Mouse (Mus musculus) lung, postnatal 14 days (tissue): Measurements from ENCODE around the gene Eef1g.
A peak's percentile ranks its signal among the peaks of the same experiment; 100 is the strongest.
"Not testable (repeated sequence)": the region's sequence is repeated elsewhere in the genome, so short reads cannot be mapped to it uniquely, and the experiment has no call there.

Experiments
- DNase-seq: peaks from one replicate; pipeline ENCODE4 v3.0.0; 2021

The Eef1g gene

DNA sequence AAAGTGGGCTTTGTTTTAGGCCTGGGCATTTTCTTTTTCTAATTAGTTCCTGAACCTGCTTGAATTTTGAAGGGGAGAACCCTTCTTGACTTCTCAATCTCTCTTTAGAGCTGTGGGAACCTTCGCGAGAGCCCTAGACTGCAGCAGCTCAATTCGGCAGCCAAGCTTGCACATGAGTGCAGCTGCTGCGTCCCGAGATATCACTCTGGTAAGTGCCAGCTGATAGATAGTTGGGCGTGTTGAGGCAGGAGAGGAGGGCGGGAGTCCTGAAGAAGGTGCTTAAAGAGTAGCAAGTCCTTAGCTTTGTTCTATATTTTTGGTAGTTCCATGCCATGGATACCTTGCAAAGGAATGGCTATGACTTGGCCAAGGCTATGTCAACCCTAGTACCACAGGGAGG is 19.9 kb upstream of the Eef1g start:
- DNase-seq, result no peak

DNA sequence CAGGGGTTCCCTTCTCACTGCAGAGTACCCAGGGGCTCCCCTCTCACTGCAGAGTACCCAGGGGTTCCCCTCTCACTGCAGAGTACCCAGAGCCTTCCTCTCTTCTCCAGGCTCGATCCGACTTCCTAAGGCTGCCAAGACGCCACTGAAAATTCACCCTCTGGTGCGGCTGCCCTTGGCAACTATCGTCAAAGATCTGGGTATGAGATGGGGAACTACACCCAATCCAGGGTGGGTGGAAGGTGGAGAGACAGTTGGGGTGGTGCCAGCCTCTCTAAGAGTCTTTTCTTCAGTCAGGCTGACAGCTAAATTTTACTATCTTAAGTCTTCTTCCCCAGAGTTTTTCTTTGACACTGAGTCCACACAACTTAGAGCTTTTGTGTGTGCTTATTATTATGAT is 16.7 kb upstream of the Eef1g start:
- no peak for DNase-seq

DNA sequence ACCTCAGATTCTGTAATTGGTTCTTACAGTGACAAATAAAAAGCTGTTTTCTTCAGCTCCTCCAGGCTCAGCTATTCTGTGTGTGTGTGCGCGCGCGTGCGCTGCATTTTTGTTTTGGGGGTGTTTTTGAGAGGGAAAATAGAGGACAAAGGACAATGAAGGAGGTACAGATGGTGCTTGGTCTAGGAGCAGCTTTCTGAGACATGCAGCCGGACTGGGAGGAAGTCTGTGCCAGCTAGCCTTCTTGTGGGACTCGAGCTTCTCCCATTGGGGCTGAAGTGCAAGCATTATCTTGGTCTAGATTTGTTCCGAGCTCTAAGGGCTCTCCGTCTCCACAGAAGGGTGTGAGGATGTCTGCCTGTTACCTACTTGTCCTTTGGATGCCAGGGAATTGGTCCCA is 14.6 kb upstream of the Eef1g start:
- DNase-seq, result no peak

DNA sequence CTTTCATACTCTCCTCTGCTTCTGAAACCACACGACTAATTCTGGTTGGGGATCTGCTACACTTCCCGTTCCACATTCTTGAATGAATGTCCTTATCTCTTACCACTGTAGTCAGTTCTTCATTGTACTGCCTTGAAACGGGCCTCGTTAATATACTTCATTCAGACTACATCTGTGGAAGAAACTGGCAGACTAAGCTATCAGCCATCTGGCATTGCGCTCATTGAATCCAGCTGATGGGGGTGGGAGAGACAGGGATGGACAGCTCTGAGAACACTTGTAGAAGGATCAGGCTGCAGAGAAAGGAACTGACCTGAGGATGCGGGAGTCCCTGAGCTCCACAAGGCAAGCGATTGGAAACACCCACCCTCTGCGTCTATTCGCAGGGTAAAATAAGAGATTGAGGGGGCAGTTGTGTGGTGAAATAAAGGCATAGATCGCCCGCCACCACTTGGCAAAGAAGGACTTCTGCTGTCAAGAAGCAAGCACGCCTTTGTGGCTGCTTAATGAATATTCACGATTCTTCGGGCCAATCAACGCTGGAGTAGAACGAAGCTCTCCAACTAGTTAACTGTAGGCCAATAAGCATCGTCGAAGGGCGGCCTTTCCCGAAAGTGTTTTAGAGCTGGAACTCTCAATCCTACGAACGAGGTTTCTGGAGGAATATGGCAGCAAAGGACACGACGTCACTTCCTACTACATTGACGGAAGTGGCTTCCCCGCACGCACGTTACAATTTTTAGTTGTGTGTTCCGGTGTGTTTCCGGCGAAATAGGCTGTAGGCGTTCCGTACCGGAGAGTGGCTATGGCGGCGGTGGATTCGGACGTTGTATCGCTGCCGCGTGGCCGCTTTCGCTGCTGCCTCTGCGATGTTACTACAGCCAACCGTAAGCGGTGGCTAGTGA is 13.5 kb upstream of the Eef1g start, which contains the start of gene Tut1:
Gene Tut1 (plus strand): TSS at position 713 of the 905 bp plus-strand sequence.
- DNase-seq, result peak; percentile 92

DNA sequence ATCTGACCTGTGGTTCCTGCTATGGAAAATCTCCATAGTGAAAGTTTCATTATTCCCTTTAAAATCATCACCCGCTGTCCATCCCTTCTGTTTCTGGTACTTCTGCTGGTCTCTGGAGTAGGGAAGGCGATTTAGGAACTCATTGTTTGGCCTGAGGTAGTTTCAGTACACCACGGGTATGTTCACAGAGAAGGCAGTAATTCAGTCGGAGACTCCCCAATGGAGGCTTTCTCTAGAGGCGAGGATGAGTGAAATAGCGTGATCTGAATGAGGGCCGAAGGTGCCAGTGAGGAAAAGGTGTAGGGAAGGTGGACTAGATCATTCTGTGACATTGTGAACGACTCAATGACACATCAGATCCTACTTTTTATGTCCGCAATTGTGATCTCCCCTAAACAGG is 12.7 kb upstream of the Eef1g start:
- no peak for DNase-seq

DNA sequence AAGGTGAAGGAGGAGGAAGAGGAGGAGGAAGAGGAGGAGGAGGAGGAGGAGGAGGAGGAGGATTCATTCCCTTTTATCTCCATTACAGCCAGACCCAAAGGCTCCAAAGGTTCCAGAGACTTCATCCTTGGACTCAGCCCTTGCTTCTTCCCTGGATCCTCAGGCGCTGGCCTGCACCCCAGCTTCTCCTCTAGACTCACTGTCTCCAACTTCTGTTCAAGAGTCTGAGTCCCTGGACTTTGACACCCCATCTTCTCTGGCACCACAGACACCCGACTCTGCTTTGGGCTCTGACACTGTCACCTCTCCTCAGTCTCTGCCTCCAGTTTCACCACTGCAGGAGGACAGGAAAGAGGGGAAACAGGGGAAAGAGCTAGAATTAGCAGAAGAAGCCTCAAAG is 4.6 kb upstream of the Eef1g start:
- DNase-seq, result no peak

DNA sequence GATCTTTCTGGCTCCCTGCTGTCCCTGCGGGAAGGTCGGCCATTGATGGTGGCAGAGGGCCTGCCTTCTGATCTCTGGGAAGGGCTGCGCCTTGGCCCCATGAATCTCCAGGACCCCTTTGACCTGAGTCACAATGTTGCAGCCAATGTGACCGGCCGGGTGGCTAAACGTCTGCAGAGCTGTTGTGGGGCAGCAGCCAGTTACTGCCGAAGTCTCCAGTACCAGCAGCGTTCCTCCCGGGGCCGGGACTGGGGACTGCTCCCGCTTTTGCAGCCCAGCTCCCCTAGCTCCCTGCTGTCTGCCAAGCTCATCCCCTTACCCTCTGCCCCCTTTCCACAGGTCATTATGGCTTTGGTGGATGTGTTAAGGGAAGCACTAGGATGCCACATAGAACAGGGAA is 1.8 kb upstream of the Eef1g start:
- DNase-seq, result no peak

DNA sequence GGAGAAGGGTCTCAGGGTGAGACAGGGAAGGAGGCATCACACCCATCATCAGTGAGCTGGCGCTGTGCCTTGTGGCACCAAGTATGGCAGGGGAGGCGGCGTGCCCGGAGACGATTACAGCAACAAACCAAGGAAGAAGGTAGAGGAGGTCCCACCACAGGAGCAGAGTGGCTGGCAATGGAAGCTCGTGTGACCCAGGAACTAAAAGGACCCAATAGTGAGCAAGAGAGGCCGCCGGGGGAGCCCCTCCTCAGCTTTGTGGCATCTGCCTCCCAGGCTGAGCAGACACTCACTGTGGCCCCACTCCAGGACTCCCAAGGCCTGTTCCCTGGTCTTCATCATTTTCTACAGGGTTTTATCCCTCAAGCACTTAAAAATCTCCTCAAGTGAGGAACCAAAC is 1.1 kb upstream of the Eef1g start:
- no peak for DNase-seq

DNA sequence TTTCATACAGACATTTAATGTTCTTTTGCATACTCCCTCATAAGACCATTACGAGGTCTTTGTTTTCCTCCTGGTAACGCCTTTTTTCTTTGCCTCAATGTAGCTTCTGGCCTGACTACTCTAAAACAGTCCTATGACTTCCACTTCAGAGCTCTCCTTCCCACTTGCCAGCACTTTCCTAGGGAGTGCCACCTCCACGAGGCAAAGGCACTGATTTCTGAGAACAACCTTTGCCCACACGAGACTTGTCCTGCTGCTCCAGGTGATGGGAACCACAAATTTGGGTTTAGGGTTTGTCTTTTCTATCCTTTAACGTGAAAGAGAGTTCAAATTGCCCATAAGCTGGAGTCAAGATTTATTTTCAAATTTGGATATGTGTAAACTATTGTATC is 647 bp upstream of the Eef1g start:
- no peak for DNase-seq

DNA sequence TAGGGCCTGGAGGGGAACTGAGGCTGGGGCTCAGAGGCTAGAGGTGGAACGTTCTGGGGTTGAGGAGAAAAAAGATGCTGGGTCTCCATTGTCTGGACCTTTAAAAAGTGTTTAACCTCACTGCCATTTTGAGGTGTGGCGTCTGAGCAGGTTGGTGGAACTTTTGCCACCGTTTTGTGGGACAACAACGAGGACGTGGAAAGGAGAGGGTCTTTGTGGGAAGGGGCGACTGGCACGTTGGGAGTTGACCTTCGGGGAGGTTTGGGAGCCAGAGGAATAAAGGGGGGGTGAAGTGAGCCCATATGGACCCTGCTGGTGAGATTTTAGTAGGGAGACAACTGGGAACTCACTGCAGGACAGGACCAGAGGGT is 517 bp downstream of the Eef1g start:
- no peak for DNase-seq

DNA sequence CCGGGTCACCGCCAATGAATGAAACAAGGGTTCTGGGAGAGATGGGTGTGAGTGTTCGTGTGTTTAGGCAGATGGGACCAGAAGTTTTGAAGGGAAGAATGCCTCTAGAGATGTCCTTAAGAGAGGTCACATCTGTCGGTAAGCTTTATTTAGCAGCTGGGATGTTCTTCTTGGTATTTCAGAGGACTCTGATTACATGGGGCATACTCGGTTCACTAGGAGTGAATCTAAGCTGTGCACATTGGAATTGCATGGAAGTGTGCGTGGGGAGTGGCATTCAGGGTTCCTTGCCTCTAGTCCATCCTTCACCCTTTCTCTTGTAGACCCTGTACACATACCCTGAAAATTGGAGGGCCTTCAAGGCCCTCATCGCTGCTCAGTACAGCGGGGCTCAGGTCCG is 1.1 kb downstream of the Eef1g start:
- no peak for DNase-seq

DNA sequence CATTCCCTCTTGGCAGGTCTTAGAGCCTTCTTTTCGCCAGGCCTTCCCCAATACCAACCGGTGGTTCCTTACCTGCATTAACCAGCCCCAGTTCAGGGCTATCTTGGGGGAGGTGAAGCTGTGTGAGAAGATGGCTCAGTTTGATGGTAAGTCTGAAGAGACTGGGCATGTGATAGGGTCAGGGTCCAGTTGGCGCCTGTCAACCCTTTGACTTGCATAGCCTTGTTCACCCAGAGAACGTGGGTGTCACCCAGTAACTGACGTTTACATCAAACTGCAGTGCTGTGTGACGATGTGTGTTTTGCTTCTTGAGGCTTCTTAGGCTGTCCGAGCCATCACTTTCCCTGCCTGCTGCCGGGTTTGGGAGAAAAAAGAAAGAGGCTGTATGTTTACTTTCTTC is 5.7 kb downstream of the Eef1g start:
- not testable (repeated sequence) for DNase-seq

DNA sequence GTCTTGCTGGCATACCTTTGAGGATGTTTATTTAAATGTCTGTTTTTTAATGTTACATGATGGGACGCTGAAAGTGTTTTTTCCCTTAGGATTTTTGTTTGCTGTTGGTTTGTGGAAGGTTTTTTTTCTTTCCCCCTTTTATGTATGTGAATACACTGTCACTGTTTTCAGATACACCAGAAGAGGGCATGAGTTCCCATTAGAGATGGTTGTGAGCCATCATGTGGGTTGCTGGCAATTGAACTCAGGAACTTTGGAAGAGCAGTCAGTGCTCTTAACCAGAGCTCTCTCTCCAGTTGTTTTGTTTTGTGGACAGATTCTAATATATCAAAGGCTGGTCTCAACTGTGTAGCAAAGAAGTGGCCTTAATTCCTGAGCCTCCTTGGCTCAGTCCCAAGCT is 7.8 kb downstream of the Eef1g start:
- DNase-seq, result no peak

DNA sequence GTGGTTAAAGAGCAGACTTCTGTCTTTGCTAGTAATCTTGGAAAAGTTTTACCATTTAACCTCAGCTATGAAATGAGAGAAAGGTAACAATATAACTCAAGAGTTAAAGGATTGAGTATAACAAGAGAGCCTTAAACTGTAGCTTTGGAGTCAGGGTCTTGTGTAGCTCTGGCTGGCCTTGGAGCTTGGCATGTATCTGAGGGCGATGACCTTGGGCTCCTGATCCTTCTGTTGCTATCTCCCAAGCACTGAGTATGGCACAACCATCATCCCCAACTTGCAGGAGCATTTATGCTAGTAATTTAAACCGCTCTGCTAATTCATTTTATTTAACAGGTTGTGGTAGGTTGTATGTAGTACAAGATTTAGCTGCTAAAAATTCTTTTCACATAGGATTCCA is 8.7 kb downstream of the Eef1g start:
- no peak for DNase-seq

DNA sequence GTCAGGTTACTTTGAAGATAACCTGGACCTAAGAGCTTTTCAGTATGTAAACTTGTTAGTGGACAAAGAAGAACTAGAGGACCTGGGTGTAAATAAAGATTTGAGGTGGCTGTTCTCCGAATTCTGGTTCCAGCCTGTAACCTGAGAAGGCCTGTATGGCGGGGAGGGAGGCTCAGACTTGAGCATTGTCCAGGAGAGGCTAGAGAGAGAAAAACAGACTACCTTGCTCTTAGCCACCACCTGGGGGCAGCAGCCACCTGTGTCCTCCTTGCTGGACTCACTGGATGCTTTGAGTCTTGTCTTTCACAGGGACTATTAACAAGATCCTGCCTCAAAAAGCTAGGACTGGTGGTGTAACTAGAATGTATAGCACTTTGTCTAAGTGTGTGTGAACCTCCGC is 9.7 kb downstream of the Eef1g start:
- DNase-seq, result peak; percentile 53

DNA sequence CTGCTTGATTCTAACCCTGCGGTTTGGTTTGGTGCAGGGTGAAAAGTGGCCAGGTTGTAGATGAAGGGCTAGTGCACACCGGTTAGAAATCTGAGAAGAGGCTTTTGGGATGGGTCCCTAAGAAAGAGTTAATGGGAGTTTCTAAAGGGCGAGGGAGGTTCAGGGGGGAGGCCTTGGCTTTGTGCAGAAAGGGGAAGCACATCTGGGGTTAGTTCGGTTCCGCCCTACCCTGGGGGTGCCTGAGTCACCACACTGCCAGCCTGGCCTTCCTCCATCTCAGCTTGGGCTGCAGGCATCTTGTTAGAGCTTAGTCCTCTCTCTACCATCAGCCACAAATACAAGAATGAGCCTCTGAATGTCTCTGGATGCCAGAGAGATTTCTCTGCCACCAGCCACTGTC is 13.9 kb downstream of the Eef1g start:
- DNase-seq, result no peak

DNA sequence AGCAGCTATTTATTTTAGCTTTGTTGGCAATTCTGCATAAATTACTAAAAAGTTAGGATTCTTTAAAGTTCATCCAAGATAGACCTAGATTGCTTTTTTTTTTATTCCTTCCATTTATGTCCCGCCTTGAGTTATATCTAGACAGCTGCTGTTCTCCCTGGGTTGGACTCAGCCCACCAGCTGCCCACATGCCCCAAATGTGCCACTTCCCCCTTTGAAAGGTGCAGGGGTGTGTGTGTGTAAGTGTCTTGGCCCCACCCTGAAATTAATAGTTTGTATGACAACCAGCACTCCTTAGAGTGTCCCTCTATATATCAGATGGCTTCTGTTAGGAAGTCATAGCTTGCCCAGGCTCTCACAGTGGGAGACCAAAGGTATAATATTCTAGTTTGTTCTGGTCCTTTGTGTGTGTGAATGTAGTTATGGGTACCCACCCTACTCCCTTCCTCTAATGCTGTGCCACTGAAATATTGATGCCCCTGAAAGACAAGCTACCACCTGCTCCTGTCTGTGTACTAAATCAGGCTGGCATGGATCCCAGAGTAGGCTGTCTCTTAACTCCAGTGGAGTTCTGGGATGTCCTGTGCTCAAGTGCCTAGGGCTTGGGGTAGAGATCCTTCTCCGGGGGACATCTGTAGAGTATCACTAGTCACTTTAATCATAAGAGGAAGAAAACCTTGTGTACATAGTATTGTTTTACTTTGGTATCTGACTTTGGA is 14.8 kb downstream of the Eef1g start:
- DNase-seq, result no peak

DNA sequence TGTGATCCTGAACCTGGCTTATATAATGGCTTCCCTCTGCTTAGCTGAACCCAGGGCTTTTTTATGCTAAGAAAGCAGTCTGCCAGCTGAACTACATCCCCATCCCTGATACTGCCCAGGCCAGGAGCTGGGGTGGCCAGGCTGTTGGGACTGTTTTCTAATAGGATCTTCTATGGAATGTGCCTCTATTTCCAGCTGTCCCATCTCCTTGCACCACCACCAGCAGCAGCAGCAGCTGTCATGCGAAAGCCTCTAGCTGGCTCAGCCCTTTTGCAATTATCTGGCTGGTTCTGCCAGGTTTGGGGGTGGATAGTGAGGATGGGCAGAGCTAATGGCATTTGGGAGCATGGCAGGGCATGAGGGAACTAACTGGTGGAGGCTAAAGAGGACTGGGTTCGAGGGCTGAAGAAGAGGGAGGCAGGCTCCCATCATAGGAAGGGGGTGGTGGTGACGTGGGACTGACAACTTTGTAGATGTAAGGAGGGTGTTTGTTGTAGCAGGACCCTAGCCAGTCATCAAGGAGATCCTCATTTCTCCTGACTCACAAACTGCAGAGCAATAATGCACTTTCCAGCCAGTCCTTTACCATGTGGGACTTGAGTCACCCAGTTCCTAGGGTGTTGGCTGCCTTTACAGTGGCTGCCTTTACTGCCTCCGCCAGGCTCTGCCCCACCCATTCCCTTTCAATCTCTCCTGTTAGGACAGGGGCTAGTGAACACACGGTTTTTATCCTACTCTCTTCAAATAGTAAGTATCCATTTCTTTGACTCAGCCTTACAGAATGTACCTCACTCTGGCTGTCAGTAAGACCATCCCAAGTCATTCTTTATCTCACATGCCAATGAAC is 15.7 kb downstream of the Eef1g start:
- DNase-seq, result peak; percentile 36

DNA sequence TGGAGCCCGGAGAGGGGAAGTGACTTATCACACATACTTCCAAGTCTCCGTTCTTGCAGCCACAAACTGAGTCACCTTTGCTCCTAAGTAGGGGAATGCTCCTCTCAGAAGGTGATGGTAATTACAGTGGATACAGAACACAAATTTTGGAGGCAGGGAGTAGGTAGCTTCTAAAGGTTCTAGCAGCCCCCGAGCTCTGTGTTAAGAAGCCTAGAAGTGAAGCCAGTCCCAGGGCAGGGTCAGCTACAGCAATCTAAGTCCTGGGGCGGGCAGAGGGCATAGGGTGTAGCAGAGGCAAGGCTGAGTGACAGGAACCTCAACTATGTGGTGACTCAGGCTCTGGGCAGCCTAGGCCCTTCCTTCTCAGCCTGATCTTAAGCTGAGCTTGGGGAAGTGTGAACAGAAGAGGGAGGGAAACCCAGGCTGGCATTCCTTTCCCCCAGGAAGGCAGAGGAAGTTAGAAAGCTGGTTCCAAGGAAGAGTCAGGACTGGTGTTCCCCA is 16.4 kb downstream of the Eef1g start:
- peak; percentile 51 for DNase-seq

DNA sequence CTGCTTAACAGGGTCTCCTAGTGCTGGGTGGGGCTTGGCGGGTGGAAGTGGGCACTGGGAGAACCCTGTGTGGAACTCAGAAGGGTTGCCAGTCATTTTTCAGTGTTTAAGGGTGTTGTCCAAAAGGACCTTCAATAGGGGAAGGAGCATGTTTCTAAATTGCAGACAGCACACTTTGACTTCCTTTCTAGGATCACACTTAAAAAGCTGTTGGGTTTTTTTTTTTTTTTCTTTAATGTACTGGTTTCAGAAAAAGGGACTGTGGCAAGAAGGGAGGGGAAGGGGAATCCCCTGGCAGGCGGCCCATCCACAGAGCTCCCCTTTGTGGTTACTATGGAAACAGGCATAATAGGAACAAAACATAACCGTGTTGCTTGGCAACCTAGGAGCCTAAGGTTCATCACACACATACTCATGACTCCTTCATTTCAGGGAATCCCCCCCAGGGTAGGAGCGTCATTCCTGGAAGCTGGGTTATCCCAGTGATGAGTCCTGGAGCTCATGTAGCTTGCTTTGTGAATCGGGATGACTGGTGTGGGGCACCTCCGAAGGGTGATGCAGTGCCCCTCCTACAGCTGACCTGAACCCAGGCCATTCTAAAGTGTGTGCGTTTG is 17.5 kb downstream of the Eef1g start:
- peak; percentile 84 for DNase-seq

DNA sequence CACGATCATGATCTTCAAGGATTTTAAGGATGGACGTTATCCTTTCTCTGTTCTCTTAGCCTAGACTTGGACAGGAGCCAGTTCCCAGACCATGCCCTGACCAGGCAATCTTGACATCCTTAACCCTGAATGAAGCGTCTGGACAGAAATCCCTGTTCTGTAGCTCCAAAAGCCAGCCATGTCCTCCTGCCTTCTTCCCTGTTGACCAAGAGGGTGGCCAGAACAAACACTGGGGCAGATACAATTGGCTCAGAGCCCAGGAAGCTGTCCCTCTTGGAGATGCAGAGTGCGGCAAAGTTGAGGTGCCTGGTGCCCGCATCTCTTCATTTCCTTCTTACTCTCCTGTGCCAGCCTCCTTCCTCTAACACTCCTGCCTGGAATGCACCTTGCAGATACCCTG is 19.1 kb downstream of the Eef1g start:
- peak; percentile 32 for DNase-seq

DNA sequence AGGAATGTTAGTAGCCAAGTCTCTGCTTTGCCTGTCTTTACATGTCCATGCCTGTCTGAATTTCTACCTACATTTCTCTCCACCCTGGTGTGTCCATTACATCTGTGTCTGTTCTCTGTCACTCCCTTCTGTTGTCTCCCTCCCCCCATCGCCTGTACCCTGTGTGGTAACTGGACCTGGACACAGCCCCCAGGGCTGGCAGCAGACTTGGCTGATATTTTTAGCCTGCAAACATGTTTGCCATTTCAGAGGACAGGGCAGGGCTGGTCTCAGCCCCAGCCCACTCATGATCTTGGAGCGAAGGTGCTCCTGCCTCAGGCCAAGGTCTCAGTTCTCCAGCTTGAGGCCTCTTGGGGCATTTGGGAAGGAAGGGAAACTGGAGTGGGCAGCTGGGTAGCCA is 21.0 kb downstream of the Eef1g start:
- no peak for DNase-seq
